Mouse (Mus musculus) limb, embryonic 14.5 days (tissue): ENCODE measurements around the gene 9930022D16Rik. TPM values are rescaled to one million over a fixed set of nuclear protein-coding genes. Genes with fewer than 3 reads are reported as not detected.
A peak's percentile ranks its signal among the peaks of the same experiment; 100 is the strongest.

ENCODE experiments used
- ATAC-seq: fragments of 200-750 bp; cut with Nextera tagmentation; 2 replicates; pipeline ENCODE4 v1.8.0; 2017; ENCODE audit warnings: low read depth, moderate number of reproducible peaks, moderate TSS enrichment; ENCODE audit not compliant: low FRiP score
- DNase-seq: peaks from one replicate; pipeline ENCODE4 v3.0.0-alpha.2; 2015; ENCODE audit warnings: low spot score
- H3K27ac ChIP-seq: fragments of 300-500 bp; sonication (generic); replicated peaks from 2 replicates; pipeline ENCODE4 v1.5.1; 2014; ENCODE audit warnings: low read depth, mild to moderate bottlenecking, low read length, moderate library complexity, mixed read lengths
- H3K27me3 ChIP-seq: fragments of 300-500 bp; sonication (generic); 2 replicates; pipeline ENCODE4 v1.6.1; 2014; ENCODE audit warnings: low read length, mixed read lengths; ENCODE audit not compliant: control insufficient read depth, insufficient read depth
- H3K36me3 ChIP-seq: fragments of 300-500 bp; sonication (generic); 2 replicates; pipeline ENCODE4 v1.6.1; 2014; ENCODE audit warnings: mild to moderate bottlenecking, low read length, moderate library complexity, mixed read lengths; ENCODE audit not compliant: control insufficient read depth, insufficient read depth
- H3K4me1 ChIP-seq: fragments of 300-500 bp; sonication (generic); 2 replicates; pipeline ENCODE4 v1.6.1; 2014; ENCODE audit warnings: antibody characterized with exemption, low read length, mixed read lengths; ENCODE audit not compliant: control insufficient read depth, insufficient read depth
- H3K4me2 ChIP-seq: fragments of 300-500 bp; sonication (generic); replicated peaks from 2 replicates; pipeline ENCODE4 v1.6.1; 2014; ENCODE audit warnings: low read depth, mild to moderate bottlenecking, low read length, moderate library complexity; ENCODE audit not compliant: severe bottlenecking
- H3K4me3 ChIP-seq: fragments of 300-500 bp; sonication (generic); replicated peaks from 2 replicates; pipeline ENCODE4 v1.5.1; 2014; ENCODE audit warnings: low read length
- H3K9ac ChIP-seq: fragments of 300-500 bp; sonication (generic); 2 replicates; pipeline ENCODE4 v1.6.1; 2014; ENCODE audit warnings: mild to moderate bottlenecking, low read depth, low read length, moderate library complexity; ENCODE audit not compliant: severe bottlenecking
- H3K9me3 ChIP-seq: fragments of 300-500 bp; sonication (generic); 2 replicates; pipeline ENCODE4 v1.6.1; 2016; ENCODE audit warnings: low read length; ENCODE audit not compliant: control insufficient read depth
- POLR2A ChIP-seq: fragments of 200-500 bp; IDR thresholded peaks from 2 replicates; pipeline ENCODE4 v1.8.0; 2012; ENCODE audit warnings: inconsistent platforms, mild to moderate bottlenecking, moderate library complexity, borderline replicate concordance; ENCODE audit not compliant: insufficient read depth, insufficient read length; ENCODE audit errors: extremely low read depth
- WGBS: fragments of 180-500 bp; shearing (Covaris S2); extraction: QIAGEN DNeasy Blood & Tissue Kit; methylation state at CpG from one replicate; pipeline ENCODE4 v1.1.7; 2014; 5-methylcytosine and 5-hydroxymethylcytosine counted together
- polyA plus RNA-seq, 2 experiments: library from polyadenylated mRNA; depleted of rRNA in 1 of 2; stranded (reverse) in 1 of 2; unstranded in 1 of 2; fragments of >200 nt; fragmentation: Nextera tagmentation in 1 of 2; extraction: Ambion mirVana in 1 of 2; gene quantifications; 2 replicates each; pipeline versions ENCODE4 v1.2.1 to v1.2.3; 2012 to 2014

The 9930022D16Rik gene
- polyA plus RNA-seq, 2 experiments = not detected

- no peak overlapping the region for H3K27ac ChIP-seq
- no peak overlapping the region for H3K4me3 ChIP-seq
- H3K36me3 ChIP-seq = peaks cover 39% of the 10 kb centered on the region
- WGBS = 89% methylated on average over 3 of the region's 3 CpGs
- TF ChIP-seq POLR2A = no peak
- DNase-seq (no peak), ATAC-seq (no peak)
- no peak overlapping the region for H3K9ac ChIP-seq
- H3K4me2 ChIP-seq = no peak overlapping the region
- H3K9me3 ChIP-seq = no peaks in the 10 kb centered on the region
- H3K27me3 ChIP-seq = no peaks in the 10 kb centered on the region
- peaks cover 10% of the 10 kb centered on the region for H3K4me1 ChIP-seq
Observed at GRCm38 (mm10) chr11:109369026-109369637, 44.6 kb upstream of the 9930022D16Rik start.

- peaks cover 8% of the 10 kb centered on the region for H3K36me3 ChIP-seq
- H3K9ac ChIP-seq = no peak overlapping the region
- 65% methylated on average over 7 of the region's 7 CpGs for WGBS
- H3K9me3 ChIP-seq = no peaks in the 10 kb centered on the region
- H3K27me3 ChIP-seq = no peaks in the 10 kb centered on the region
- H3K4me2 ChIP-seq = no peak overlapping the region
- TF ChIP-seq POLR2A = no peak
- H3K4me1 ChIP-seq = peaks cover 27% of the 10 kb centered on the region
- H3K27ac ChIP-seq = no peak overlapping the region
- DNase-seq (no peak), ATAC-seq (no peak)
- H3K4me3 ChIP-seq = no peak overlapping the region
Observed at GRCm38 (mm10) chr11:109375412-109375811, 38.3 kb upstream of the 9930022D16Rik start.

- Histone ChIP-seq H3K4me2 (no peak overlapping the region), H3K4me3 (no peak overlapping the region), H3K27ac (0 out of 2 replicates have a peak overlapping the region, but pooled peaks have one; percentile 4), H3K9me3 (no peaks in the 10 kb centered on the region), H3K9ac (no peak overlapping the region), H3K27me3 (no peaks in the 10 kb centered on the region), H3K4me1 (peaks cover 27% of the 10 kb centered on the region), H3K36me3 (peaks cover 8% of the 10 kb centered on the region)
- TF ChIP-seq POLR2A = no peak
- ATAC-seq (0 out of 2 replicates have a peak, but pooled peaks have one; percentile 34), DNase-seq (peak; percentile 83)
- 21% methylated on average over 7 of the region's 7 CpGs for WGBS
Observed at GRCm38 (mm10) chr11:109376484-109377143, 37.1 kb upstream of the 9930022D16Rik start.

- no peak overlapping the region for H3K4me2 ChIP-seq
- H3K27ac ChIP-seq = no peak overlapping the region
- ATAC-seq = no peak
Observed at GRCm38 (mm10) chr11:109377477-109377876, 36.2 kb upstream of the 9930022D16Rik start.

GRCm38 (mm10) chr11:109378051-109378450 is 35.7 kb upstream of the 9930022D16Rik start:
- no peak for TF ChIP-seq POLR2A
- no peak overlapping the region for H3K9ac ChIP-seq
- WGBS = 76% methylated on average over 7 of the region's 7 CpGs
- no peaks in the 10 kb centered on the region for H3K9me3 ChIP-seq
- DNase-seq (no peak), ATAC-seq (no peak)
- peaks cover 5% of the 10 kb centered on the region for H3K36me3 ChIP-seq
- no peak overlapping the region for H3K27ac ChIP-seq
- H3K4me1 ChIP-seq = peaks cover 27% of the 10 kb centered on the region
- H3K4me3 ChIP-seq = no peak overlapping the region
- no peaks in the 10 kb centered on the region for H3K27me3 ChIP-seq
- no peak overlapping the region for H3K4me2 ChIP-seq

More at GRCm38 (mm10) chr11:109377477-109377876, 36.2 kb upstream of the 9930022D16Rik start:
- 33% methylated on average over 10 of the region's 10 CpGs for WGBS
- no peak overlapping the region for H3K9ac ChIP-seq
- no peak for DNase-seq
- peaks cover 27% of the 10 kb centered on the region for H3K4me1 ChIP-seq
- H3K36me3 ChIP-seq = peaks cover 8% of the 10 kb centered on the region
- no peaks in the 10 kb centered on the region for H3K9me3 ChIP-seq
- H3K27me3 ChIP-seq = no peaks in the 10 kb centered on the region
- no peak for TF ChIP-seq POLR2A
- no peak overlapping the region for H3K4me3 ChIP-seq
